Mouse (Mus musculus) cerebellum, postnatal 36 days (tissue): ENCODE measurements around the gene BC051142.
A peak's percentile ranks its signal among the peaks of the same experiment; 100 is the strongest.
"Not testable (repeated sequence)": the region's sequence is repeated elsewhere in the genome, so short reads cannot be mapped to it uniquely, and the experiment has no call there.

Source experiments
- DNase-seq, 2 experiments: peaks; one replicate each; pipeline ENCODE4 v3.0.0; 2021 to 2022; ENCODE audit warnings: mixed read lengths in 2 of 2

BC051142 gene

GRCm38 (mm10) chr17:34399394-34399715 lies 735 bp downstream of the BC051142 start:
- peak; percentile 9 to 26 for DNase-seq

GRCm38 (mm10) chr17:34411117-34411516 lies 12.5 kb downstream of the BC051142 start:
- DNase-seq: peak; percentile 65 to 75

GRCm38 (mm10) chr17:34420014-34420413 lies 21.4 kb downstream of the BC051142 start:
- no peak for DNase-seq

- no peak for DNase-seq
Measured at GRCm38 (mm10) chr17:34427597-34427996, 29.0 kb downstream of the BC051142 start.

- DNase-seq: no peak
Measured at GRCm38 (mm10) chr17:34437120-34437519, 38.5 kb downstream of the BC051142 start.

- DNase-seq: no peak
Measured at GRCm38 (mm10) chr17:34437606-34438005, 39.0 kb downstream of the BC051142 start.

- DNase-seq: no peak
Measured at GRCm38 (mm10) chr17:34438588-34438987, 40.0 kb downstream of the BC051142 start.

- DNase-seq: no peak
Measured at GRCm38 (mm10) chr17:34439795-34440194, 41.2 kb downstream of the BC051142 start.

GRCm38 (mm10) chr17:34441990-34442389 lies 43.4 kb downstream of the BC051142 start:
- no peak for DNase-seq

- no peak for DNase-seq
Measured at GRCm38 (mm10) chr17:34448473-34449041, 49.9 kb downstream of the BC051142 start.

- no peak for DNase-seq
Measured at GRCm38 (mm10) chr17:34457668-34458067, 59.0 kb downstream of the BC051142 start.

GRCm38 (mm10) chr17:34459255-34459654 lies 60.6 kb downstream of the BC051142 start:
- DNase-seq: no peak

GRCm38 (mm10) chr17:34465906-34466305 lies 67.3 kb downstream of the BC051142 start:
- DNase-seq: not testable (repeated sequence)

GRCm38 (mm10) chr17:34470491-34470890 lies 71.9 kb downstream of the BC051142 start:
- DNase-seq: no peak

- no peak for DNase-seq
Measured at GRCm38 (mm10) chr17:34475060-34475459, 76.4 kb downstream of the BC051142 start.

- DNase-seq: no peak
Measured at GRCm38 (mm10) chr17:34476427-34476826, 77.8 kb downstream of the BC051142 start.

GRCm38 (mm10) chr17:34477238-34478013 lies 78.8 kb downstream of the BC051142 start, which contains the start of gene Btnl4:
Gene Btnl4 (minus strand): TSS chr17:34477318.
- not testable (repeated sequence) for DNase-seq

- no peak for DNase-seq
Measured at GRCm38 (mm10) chr17:34492796-34493195, 94.2 kb downstream of the BC051142 start.

- not testable (repeated sequence) for DNase-seq
Measured at GRCm38 (mm10) chr17:34495156-34495555, 96.5 kb downstream of the BC051142 start.

- DNase-seq: no peak
Measured at GRCm38 (mm10) chr17:34496539-34496938, 97.9 kb downstream of the BC051142 start.

GRCm38 (mm10) chr17:34497319-34497718 lies 98.7 kb downstream of the BC051142 start:
- DNase-seq: not testable (repeated sequence)

- DNase-seq: not testable (repeated sequence)
Measured at GRCm38 (mm10) chr17:34497726-34498125, 99.1 kb downstream of the BC051142 start.

- no peak for DNase-seq
Measured at GRCm38 (mm10) chr17:34507591-34507990, 109.0 kb downstream of the BC051142 start.
